Mouse (Mus musculus) liver, embryonic 14.5 days (tissue): ENCODE results near the gene 4931429L15Rik.
A peak's percentile ranks its signal among the peaks of the same experiment; 100 is the strongest.

ENCODE experiments used
- CTCF ChIP-seq: IDR thresholded peaks from 2 replicates; pipeline ENCODE4 v1.5.1; 2016; ENCODE audit warnings: antibody characterized with exemption, low read depth, control low read depth
- EP300 ChIP-seq: IDR thresholded peaks from 2 replicates; pipeline ENCODE4 v1.6.1; 2016; ENCODE audit warnings: antibody characterized with exemption, low read depth

DNA sequence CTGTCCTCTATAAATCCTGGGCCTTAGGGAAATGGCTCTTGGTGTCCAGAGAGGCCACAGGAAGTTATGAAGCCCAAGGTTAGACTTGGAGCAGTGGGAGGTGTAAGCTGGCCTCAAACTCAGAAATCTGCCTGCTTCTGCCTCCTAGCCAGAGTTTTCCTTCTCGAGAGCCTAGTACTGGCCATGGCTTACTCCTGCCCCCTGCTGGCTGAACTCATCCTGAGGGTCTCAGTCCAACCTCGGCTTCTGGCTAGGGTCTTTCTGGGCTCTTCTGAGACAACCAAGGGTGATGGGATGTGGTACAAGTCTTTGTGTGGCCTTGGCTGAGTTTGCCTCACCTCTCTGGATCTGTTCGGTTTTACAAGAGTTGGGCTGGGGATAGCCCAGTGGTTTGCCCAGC, 1.8 kb downstream of the 4931429L15Rik start:
- TF ChIP-seq EP300 (no peak), CTCF (peak; percentile 49)
